Mouse (Mus musculus) thymus, adult 2 months (tissue): ENCODE data around the gene Eid2b. TPM values are rescaled to one million over a fixed set of nuclear protein-coding genes. Genes with fewer than 3 reads are reported as not detected.
"Not testable (repeated sequence)": the region's sequence is repeated elsewhere in the genome, so short reads cannot be mapped to it uniquely, and the experiment has no call there.

Source experiments
- DNase-seq: peaks from one replicate; pipeline ENCODE4 v3.0.0; 2021
- H3K27ac ChIP-seq: fragments of 200-500 bp; 2 replicates; pipeline ENCODE4 v1.5.1; 2012; ENCODE audit warnings: low read length, control low read depth; ENCODE audit not compliant: control insufficient read depth, insufficient read depth
- H3K27me3 ChIP-seq: fragments of 200-500 bp; 2 replicates; pipeline ENCODE4 v1.6.1; 2012; ENCODE audit warnings: mild to moderate bottlenecking, low read length, moderate library complexity, mixed read lengths; ENCODE audit not compliant: control insufficient read depth, insufficient read depth
- H3K36me3 ChIP-seq: fragments of 200-500 bp; 2 replicates; pipeline ENCODE4 v1.6.1; 2012; ENCODE audit warnings: mild to moderate bottlenecking, low read length, moderate library complexity; ENCODE audit not compliant: control insufficient read depth, insufficient read depth
- H3K4me1 ChIP-seq: fragments of 200-500 bp; replicated peaks from 2 replicates; pipeline ENCODE4 v1.6.1; 2012; ENCODE audit warnings: low read length; ENCODE audit not compliant: control insufficient read depth, insufficient read depth
- H3K4me3 ChIP-seq: fragments of 200-500 bp; 2 replicates; pipeline ENCODE4 v1.5.1; 2012; ENCODE audit warnings: mild to moderate bottlenecking, low read length, control low read depth, moderate library complexity; ENCODE audit not compliant: control insufficient read depth, insufficient read depth
- CTCF ChIP-seq: fragments of 200-500 bp; IDR thresholded peaks from 2 replicates; pipeline ENCODE4 v1.5.1; 2012; ENCODE audit warnings: mild to moderate bottlenecking, control low read depth, low read length, moderate library complexity, borderline replicate concordance; ENCODE audit not compliant: control insufficient read depth, poor library complexity, insufficient read depth; ENCODE audit errors: extremely low read depth
- POLR2A ChIP-seq: fragments of 200-500 bp; IDR thresholded peaks from 2 replicates; pipeline ENCODE4 v1.6.1; 2012; ENCODE audit warnings: mild to moderate bottlenecking, low read length, control low read depth, moderate library complexity; ENCODE audit not compliant: control insufficient read depth, poor library complexity, insufficient read depth; ENCODE audit errors: extremely low read depth
- WGBS: fragments of 180-500 bp; shearing (Covaris S2); methylation state at CpG from one replicate; pipeline ENCODE4 v1.1.7; 2018; 5-methylcytosine and 5-hydroxymethylcytosine counted together
- polyA plus RNA-seq: library from polyadenylated mRNA; depleted of rRNA; stranded (reverse); fragments of >200 nt; gene quantifications from 2 replicates; pipeline ENCODE4 v1.2.3, GENCODE M21; 2012; rRNA removed

Gene Eid2b
- 8.7 and 11.8 TPM in 2 replicates for polyA plus RNA-seq

DNA sequence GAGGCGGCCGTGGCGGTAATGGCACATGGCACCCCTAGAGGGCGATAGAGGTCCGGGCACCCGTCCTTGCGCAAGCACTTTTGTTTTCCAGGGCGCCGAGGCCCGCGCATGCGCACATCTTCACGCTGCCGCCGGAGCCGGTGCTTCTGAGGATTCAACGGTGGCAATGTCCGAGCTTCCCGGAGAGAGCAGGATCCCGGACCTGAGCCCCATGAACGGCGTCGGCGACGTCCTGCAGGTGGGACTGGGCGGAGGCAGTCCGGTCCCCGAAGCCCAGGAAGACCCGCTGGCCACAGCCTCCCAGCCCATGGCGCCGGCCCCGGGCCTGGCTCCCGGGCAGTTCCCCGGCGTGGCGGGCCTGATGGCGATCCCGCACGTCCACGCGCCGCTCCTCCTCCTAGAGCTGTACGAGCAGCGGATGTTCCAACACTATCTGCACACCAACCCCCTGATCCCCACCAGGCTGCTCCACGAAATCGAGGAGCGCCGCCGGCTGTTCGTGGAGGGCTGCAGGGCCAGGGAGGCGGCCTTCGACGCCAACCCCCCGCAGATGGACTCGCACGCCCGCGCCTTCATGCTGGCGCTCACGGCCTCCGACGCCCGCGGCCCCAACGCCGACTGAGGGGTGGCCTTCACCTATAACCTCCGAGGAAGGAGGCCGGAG is at the start of gene Eid2b:
Gene Eid2b, plus strand, starts transcription at position 125 of the 664 bp plus-strand sequence.
- H3K27me3 ChIP-seq: no peaks in the 10 kb centered on the region
- WGBS: 4% methylated on average over 68 of the region's 68 CpGs
- DNase-seq: peak; percentile 96
- TF ChIP-seq CTCF (peak; percentile 85), POLR2A (peak; percentile 42; the same call in 1 of the 2 replicates)
- H3K27ac ChIP-seq: no peak within 1 kb of the TSS
- H3K4me3 ChIP-seq: peak within 1 kb of the TSS; percentile 97
- no peaks in the 10 kb centered on the region for H3K36me3 ChIP-seq
- H3K4me1 ChIP-seq: peaks cover 7% of the 10 kb centered on the region

DNA sequence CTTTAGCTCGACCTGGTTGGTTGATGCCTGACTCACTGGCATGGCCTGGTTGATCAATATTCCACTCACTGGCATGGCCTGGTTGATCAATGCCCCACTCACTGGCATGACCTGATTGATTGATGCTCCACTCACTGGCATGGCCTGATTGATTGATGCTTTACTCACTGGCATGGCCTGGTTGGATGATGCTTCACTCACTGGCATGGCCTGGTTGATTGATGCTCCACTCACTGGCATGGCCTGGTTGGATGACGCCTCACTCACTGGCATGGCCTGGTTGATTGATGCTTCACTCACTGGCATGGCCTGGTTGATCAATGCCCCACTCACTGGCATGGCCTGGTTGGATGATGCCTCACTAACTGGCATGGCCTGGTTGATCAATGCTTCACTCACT is 33.6 kb upstream of the Eid2b start:
- H3K27me3 ChIP-seq, DNase-seq, H3K4me1 ChIP-seq, H3K27ac ChIP-seq, H3K4me3 ChIP-seq, H3K36me3 ChIP-seq: not testable (repeated sequence)
- 83% methylated on average over 2 of the region's 2 CpGs for WGBS

DNA sequence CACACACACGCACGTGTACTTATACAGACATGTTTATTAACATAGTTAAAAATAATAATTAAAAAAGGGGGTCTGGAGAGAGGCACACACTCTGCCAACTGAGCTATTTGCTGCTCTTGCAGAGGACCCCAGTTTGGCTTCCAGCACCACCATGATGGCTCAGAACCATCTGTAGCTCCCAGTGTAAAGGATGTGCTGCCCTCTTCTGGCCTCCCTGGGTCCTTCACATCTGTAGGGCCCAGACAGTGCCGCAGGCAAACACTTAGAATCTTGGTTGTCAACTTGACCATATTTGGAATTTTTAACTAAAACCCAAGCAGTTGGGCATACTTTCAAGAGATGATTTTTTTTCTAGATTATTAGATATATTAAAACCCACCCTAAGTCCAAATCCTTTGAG is 28.6 kb upstream of the Eid2b start:
- Histone ChIP-seq H3K27ac (no peak overlapping the region), H3K36me3 (no peaks in the 10 kb centered on the region), H3K27me3 (no peaks in the 10 kb centered on the region), H3K4me1 (no peaks in the 10 kb centered on the region), H3K4me3 (no peak overlapping the region)
- 96% methylated on average over 3 of the region's 3 CpGs for WGBS
- DNase-seq: no peak
- TF ChIP-seq CTCF: no peak
- TF ChIP-seq POLR2A: no peak

DNA sequence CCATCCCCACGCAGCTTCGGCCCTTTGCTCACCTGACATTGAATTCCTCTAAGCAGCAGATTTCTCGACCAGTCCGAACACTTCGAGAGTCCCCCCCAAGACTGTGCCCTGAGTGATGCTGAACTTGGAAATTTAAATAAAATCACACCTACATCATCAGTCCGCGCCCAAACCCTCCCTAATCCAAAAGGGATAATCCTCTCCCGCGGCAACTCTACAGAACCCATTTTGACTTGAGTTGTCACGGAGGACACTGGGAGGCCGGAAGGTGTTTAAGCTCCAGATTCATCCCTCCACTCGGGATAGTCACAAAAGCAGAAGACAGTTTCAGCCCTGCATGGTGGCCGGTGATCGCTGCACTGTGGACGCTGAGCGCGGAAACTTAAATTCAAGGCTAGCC is 25.6 kb upstream of the Eid2b start:
- no peak for DNase-seq
- WGBS: 94% methylated on average over 17 of the region's 17 CpGs
- no peak for TF ChIP-seq POLR2A
- TF ChIP-seq CTCF: no peak

DNA sequence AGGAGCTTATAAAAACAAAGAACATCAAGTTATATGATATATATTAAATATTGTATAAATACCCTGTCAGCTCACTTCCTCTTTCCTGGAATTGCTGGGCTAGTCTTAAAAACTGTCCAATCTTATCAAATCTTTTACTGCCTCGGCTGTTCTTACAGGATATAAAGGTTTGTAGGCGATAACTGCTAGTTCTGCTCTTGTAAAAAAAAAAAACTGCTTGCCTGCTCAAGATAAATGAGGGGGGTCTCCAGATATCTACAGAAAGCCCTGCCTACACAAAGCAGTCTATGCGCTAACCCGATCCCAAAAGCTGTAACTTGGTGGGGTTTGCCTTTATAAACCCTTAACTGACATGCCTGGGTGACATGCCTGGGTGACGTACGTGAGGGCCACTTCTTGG is 22.9 kb upstream of the Eid2b start:
- Histone ChIP-seq H3K4me3 (no peak overlapping the region), H3K27ac (no peak overlapping the region), H3K27me3 (no peaks in the 10 kb centered on the region), H3K4me1 (no peaks in the 10 kb centered on the region), H3K36me3 (no peaks in the 10 kb centered on the region)
- DNase-seq: no peak
- TF ChIP-seq CTCF (no peak), POLR2A (no peak)
- 53% methylated on average over 6 of the region's 6 CpGs for WGBS

More for the DNA sequence above, 25.6 kb upstream of the Eid2b start:
- Histone ChIP-seq H3K4me1 (no peaks in the 10 kb centered on the region), H3K36me3 (no peaks in the 10 kb centered on the region), H3K27ac (no peak overlapping the region), H3K27me3 (no peaks in the 10 kb centered on the region), H3K4me3 (no peak overlapping the region)

DNA sequence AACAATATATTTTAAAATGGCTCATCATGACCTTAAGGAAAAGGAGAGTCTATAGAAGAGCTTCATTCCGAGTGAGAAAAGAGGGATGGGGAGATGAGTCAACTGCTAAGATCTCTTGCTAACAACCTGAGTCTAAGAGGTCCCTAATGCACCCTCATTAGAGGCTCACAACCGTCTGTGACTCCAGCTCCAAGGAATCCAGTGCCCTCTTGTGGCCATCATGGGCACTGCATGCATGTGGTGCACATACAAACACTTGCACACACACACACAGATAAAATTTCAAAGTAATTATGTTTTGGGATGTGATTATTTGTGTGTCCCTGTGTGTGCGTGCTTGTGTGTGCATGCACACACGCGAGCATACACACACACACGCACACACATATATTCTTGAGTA is 22.1 kb upstream of the Eid2b start:
- Histone ChIP-seq H3K27me3 (no peaks in the 10 kb centered on the region), H3K27ac (no peak overlapping the region), H3K36me3 (no peaks in the 10 kb centered on the region), H3K4me1 (no peaks in the 10 kb centered on the region), H3K4me3 (no peak overlapping the region)
- TF ChIP-seq CTCF (no peak), POLR2A (no peak)
- DNase-seq: no peak
- 94% methylated on average over 6 of the region's 6 CpGs for WGBS

DNA sequence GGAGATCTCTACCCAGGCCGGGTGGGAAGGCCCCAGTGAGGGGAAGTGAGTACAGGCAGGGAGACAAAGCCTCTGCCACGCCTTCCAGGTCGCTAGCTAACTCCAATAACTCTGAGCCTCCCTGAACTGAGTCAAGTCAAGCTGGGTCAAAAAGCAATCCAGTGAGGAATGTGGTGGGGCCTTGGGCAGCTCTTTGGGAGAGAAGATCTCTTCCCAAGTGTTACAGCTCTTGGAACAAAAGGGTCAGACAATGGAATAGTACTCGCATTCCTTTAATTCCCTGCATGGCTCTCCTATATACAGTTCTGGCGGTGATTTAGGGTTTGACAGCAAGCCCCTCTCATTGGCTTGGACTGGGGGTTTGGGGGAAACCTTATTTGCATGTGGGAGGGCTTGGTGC is 14.7 kb upstream of the Eid2b start:
- 60% methylated on average over 5 of the region's 5 CpGs for WGBS
- TF ChIP-seq CTCF: no peak
- TF ChIP-seq POLR2A: no peak
- no peaks in the 10 kb centered on the region for H3K4me1 ChIP-seq
- H3K36me3 ChIP-seq: no peaks in the 10 kb centered on the region
- no peaks in the 10 kb centered on the region for H3K27me3 ChIP-seq
- H3K27ac ChIP-seq: no peak overlapping the region
- no peak for DNase-seq
- H3K4me3 ChIP-seq: no peak overlapping the region
